Mouse (Mus musculus) large intestine, adult 2 months (tissue): Measurements from ENCODE around the gene Olfr243. TPM values are rescaled to one million over a fixed set of nuclear protein-coding genes. Genes with fewer than 3 reads are reported as not detected.
"Not testable (repeated sequence)": the region's sequence is repeated elsewhere in the genome, so short reads cannot be mapped to it uniquely, and the experiment has no call there.

ENCODE experiments used
- DNase-seq: peaks from one replicate; pipeline ENCODE4 v3.0.0-alpha.2; 2012; ENCODE audit warnings: low read depth, low spot score
- WGBS: fragments of 180-500 bp; shearing (Covaris S2); methylation state at CpG from one replicate; pipeline ENCODE4 v1.1.7; 2018; 5-methylcytosine and 5-hydroxymethylcytosine counted together
- polyA plus RNA-seq: library from polyadenylated mRNA; depleted of rRNA; stranded (reverse); fragments of >200 nt; gene quantifications from 2 replicates; pipeline ENCODE4 v1.2.3, GENCODE M21; 2012; rRNA removed

Gene Olfr243
- polyA plus RNA-seq = not detected in 2 replicates

DNA sequence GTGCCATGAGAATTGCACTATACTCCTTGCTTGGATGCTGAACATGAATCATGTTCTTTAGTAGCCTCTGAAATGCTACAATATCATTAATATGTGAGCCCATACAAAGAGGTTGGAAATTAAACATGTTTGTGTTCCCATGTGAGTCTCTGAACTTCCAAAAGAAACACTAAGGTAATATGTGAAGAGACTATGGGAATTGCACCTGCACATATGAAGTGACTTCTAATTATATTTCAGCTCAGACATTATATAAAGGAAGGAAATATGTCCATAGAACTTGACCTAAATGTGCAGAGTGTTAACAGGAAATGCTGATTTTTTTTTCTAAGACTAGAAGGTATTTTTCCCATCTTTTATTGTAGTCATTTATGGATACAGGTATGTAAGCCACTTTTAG lies at the start of gene Olfr243:
TSS of gene Olfr243 (plus strand) at position 301 of the 400 bp plus-strand sequence.
- no peak for DNase-seq

DNA sequence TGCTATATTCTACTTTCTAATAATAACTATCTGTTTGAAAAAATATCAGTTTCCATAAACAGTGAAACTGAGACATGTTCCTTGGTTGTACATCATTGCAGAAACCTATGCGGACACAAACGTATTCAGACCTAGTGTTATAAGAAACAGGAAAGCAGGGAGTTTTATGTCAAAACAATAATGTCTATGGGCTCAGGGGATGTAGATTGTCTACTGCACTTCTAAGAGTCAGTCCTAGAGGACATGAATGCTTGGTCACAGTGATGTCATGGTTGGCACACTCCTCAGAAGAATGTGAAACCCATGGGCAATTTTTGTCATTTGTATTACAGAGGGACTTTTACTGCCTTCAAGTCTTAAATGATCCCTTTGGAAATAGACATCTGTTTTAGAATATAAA lies 43.4 kb upstream of the Olfr243 start, which contains the start of gene Olfr624:
TSS of gene Olfr624 (minus strand) at position 101 of the 400 bp plus-strand sequence.
- WGBS = 85% methylated on average over 2 of the region's 2 CpGs
- no peak for DNase-seq

- DNase-seq = no peak
Measured at GRCm38 (mm10) chr7:103682420-103682819, 32.1 kb upstream of the Olfr243 start, which contains the start of gene Olfr625-ps1. Gene Olfr625-ps1, plus strand, starts transcription at chr7:103682720.

DNA sequence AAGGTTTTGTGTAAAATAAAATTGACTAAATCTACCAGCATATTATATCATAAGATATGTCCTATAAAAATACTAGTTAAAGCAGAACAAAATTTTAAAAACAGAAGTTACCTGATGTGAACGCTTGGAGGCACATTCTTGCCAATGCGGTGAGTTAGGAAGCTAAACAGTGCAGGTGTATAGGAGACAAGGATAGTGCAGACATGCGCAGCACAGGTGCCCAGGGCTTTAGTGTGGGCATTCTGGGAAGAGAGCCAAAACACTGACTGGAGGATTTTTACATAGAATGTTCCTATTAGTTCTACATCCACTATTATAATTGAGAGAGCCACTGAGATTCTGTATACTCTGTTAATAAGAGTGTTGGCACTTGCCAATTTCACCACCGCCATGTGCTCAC lies 15.0 kb upstream of the Olfr243 start:
- 86% methylated on average over 4 of the region's 4 CpGs for WGBS
- no peak for DNase-seq

GRCm38 (mm10) chr7:103712024-103712423 lies 2.4 kb upstream of the Olfr243 start:
- no peak for DNase-seq
- WGBS = 30% methylated on average over 2 of the region's 2 CpGs

DNA sequence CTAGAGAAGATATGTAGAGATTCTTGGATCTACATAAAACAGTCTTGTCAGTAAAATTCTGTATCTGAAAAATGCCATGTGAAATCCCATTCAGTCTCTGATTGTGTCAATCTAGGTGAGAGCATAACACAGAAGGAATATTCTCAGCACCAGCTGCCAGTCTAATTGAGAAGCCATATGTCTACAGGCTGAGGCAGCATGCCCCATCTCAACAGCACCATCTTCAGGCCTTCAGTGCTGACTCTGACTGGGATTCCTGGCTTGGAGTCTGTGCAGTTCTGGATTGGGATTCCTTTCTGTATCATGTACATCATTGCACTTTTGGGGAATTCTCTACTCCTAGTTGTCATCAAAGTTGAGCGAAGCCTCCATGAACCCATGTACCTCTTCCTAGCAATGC lies 1.9 kb downstream of the Olfr243 start:
- whole genome bisulfite sequencing = 90% methylated on average over 1 of the region's 1 CpGs
- DNase-seq = not testable (repeated sequence)

DNA sequence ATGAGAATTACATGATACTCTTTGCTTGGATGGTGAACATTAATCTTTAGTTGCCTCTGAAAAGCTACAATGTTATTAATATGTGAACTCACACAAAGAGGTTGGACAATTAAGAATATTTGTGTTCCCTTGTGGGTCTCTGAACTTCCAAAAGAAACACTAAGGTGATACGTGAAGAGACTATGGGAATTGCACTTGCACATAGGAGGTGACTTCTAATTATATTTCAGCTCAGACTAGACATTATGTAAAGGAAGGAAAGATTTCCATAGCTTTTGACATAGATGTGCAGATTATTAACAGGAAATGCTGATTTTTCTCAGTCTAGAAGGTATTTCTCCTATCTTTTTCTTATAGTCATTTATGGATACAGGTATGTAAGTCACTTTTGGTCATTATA lies 15.6 kb downstream of the Olfr243 start, which contains the start of gene Olfr628:
TSS of gene Olfr628 (plus strand) at position 301 of the 400 bp plus-strand sequence.
- DNase-seq = no peak
- 80% methylated on average over 1 of the region's 1 CpGs for WGBS

DNA sequence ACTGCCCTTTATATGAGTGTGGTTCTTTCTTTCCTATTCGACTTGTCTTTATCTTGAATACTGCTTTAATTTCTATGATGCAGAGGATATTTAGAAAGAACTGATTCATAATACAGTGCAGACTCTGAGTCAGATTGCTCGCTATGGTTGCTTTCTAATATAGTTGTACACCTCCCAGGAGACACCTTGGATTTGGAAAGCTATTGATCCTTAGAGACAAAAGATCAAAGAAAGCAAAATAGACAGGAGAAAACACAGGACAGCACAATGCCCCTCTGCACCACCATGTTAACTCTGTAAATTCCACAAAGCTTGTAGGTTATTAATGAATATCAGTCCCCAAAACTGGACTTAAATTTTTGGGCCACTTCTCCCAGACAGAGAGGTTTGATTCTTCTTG lies 30.4 kb downstream of the Olfr243 start, which contains the start of gene Olfr629:
TSS of gene Olfr629 (minus strand) at position 101 of the 400 bp plus-strand sequence.
- DNase-seq = no peak
- 66% methylated on average over 2 of the region's 2 CpGs for WGBS

GRCm38 (mm10) chr7:103757233-103757632 lies 42.8 kb downstream of the Olfr243 start, which contains the start of gene Olfr630:
Gene Olfr630, minus strand, starts transcription at chr7:103757333.
- 37% methylated on average over 2 of the region's 2 CpGs for WGBS
- DNase-seq = no peak

GRCm38 (mm10) chr7:103762212-103762611 lies 47.7 kb downstream of the Olfr243 start:
- not testable (repeated sequence) for DNase-seq
- WGBS = 79% methylated on average over 6 of the region's 6 CpGs

DNA sequence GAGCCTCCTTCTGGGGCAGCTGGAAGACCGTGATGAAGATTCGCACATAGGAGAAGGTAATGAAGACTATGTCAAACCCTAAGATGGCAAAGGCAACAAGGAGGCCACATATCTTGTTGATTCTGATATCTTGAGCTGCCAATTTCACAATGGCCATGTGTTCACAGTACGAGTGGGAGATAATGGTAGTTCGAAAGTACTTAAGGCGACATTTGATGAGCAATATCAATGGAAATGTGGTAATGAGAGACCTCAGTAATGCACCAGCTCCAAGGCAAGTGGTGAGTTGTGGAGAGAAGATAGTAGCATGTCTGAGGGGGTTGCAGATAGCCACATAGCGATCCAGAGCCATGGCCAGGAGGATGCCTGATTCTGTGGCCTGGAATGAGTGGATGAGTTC lies 53.2 kb downstream of the Olfr243 start:
- DNase-seq = not testable (repeated sequence)
- 81% methylated on average over 6 of the region's 6 CpGs for WGBS

Other genes starting within 250 kb of the Olfr243 start
- gene Olfr608, start 244.8 kb upstream of the Olfr243 start, polyA plus RNA-seq = not detected in 2 replicates
- not detected in 2 replicates for gene Olfr609, start 216.6 kb upstream of the Olfr243 start, polyA plus RNA-seq
- not detected in 2 replicates for gene Olfr610, start 202.5 kb upstream of the Olfr243 start, polyA plus RNA-seq
- not detected in 2 replicates for gene Olfr611, start 193.8 kb upstream of the Olfr243 start, polyA plus RNA-seq
- not detected in 2 replicates for gene Olfr612, start 172.0 kb upstream of the Olfr243 start, polyA plus RNA-seq
- not detected in 2 replicates for gene Olfr613, start 166.6 kb upstream of the Olfr243 start, polyA plus RNA-seq
- gene Olfr615, start 158.6 kb upstream of the Olfr243 start, polyA plus RNA-seq = not detected in 2 replicates
- gene Olfr616, start 145.5 kb upstream of the Olfr243 start, polyA plus RNA-seq = not detected in 2 replicates
- gene Olfr617, start 141.6 kb upstream of the Olfr243 start, polyA plus RNA-seq = not detected in 2 replicates
- not detected in 2 replicates for gene Olfr618, start 124.6 kb upstream of the Olfr243 start, polyA plus RNA-seq
- not detected in 2 replicates for gene Olfr619, start 114.1 kb upstream of the Olfr243 start, polyA plus RNA-seq
- not detected in 2 replicates for gene Olfr620, start 102.1 kb upstream of the Olfr243 start, polyA plus RNA-seq
- not detected in 2 replicates for gene Olfr622, start 72.0 kb upstream of the Olfr243 start, polyA plus RNA-seq
- not detected in 2 replicates for gene Olfr623, start 51.0 kb upstream of the Olfr243 start, polyA plus RNA-seq
- gene Olfr624, start 43.5 kb upstream of the Olfr243 start, polyA plus RNA-seq = not detected in 2 replicates
- not detected in 2 replicates for gene Olfr625-ps1, start 32.0 kb upstream of the Olfr243 start, polyA plus RNA-seq
- not detected in 2 replicates for gene Olfr628, start 15.7 kb downstream of the Olfr243 start, polyA plus RNA-seq
- not detected in 2 replicates for gene Olfr629, start 30.3 kb downstream of the Olfr243 start, polyA plus RNA-seq
- not detected in 2 replicates for gene Olfr630, start 42.7 kb downstream of the Olfr243 start, polyA plus RNA-seq
- not detected in 2 replicates for gene Olfr69, start 56.9 kb downstream of the Olfr243 start, polyA plus RNA-seq
- not detected in 2 replicates for gene Olfr68, start 65.0 kb downstream of the Olfr243 start, polyA plus RNA-seq
- gene Olfr67, start 77.2 kb downstream of the Olfr243 start, polyA plus RNA-seq = not detected in 2 replicates
- 7.5 and 9.3 TPM in 2 replicates for gene Hbb-bt, start 99.3 kb downstream of the Olfr243 start, polyA plus RNA-seq
- gene Hbb-bs, start 113.4 kb downstream of the Olfr243 start, polyA plus RNA-seq = 97.3 and 114 TPM in 2 replicates
- gene Hbb-bh2, start 125.8 kb downstream of the Olfr243 start, polyA plus RNA-seq = not detected in 2 replicates
- not detected in 2 replicates for gene Hbb-bh1, start 128.5 kb downstream of the Olfr243 start, polyA plus RNA-seq
- not detected in 2 replicates for gene Hbb-y, start 138.5 kb downstream of the Olfr243 start, polyA plus RNA-seq
- not detected in 2 replicates for gene Olfr66, start 171.6 kb downstream of the Olfr243 start, polyA plus RNA-seq
- not detected in 2 replicates for gene Olfr64, start 179.8 kb downstream of the Olfr243 start, polyA plus RNA-seq
- gene Olfr65, start 188.8 kb downstream of the Olfr243 start, polyA plus RNA-seq = not detected in 2 replicates
- gene Olfr631, start 214.2 kb downstream of the Olfr243 start, polyA plus RNA-seq = not detected in 2 replicates
- not detected in 2 replicates for gene Olfr632, start 219.7 kb downstream of the Olfr243 start, polyA plus RNA-seq
- gene Olfr633, start 229.8 kb downstream of the Olfr243 start, polyA plus RNA-seq = not detected in 2 replicates